Mouse (Mus musculus): ENCODE measurements around the gene Pon2. TPM values are rescaled to one million over a fixed set of nuclear protein-coding genes. Genes with fewer than 3 reads are reported as not detected.

The Pon2 gene
- polyA plus RNA-seq (2017; shearing (Covaris generic)), result 95.6 TPM

DNA sequence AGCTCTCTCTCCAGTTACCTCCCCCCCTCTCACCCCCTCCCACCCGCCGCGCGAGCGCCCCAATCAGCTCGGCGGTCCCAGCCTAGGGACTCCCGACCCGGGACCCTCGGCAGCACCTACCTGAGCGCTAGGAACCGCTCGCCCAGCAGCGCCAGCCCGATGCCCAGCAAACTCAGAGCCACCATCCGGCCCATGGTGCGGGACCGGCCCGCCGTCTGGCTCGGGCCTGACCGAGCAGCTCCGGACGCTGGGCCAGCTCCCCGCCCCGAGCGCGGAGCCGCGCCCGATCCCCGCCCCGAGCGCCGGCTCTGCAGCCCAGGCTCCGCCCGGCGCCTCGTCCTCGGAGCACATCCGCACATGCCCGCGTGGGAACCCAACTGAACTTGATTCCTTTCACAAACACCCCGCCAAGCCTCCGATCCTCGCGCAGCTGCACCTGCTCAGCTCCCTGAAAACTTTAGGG is at the start of gene Pon2:
Gene Pon2, minus strand, starts transcription at position 364 of the 463 bp plus-strand sequence.

DNA sequence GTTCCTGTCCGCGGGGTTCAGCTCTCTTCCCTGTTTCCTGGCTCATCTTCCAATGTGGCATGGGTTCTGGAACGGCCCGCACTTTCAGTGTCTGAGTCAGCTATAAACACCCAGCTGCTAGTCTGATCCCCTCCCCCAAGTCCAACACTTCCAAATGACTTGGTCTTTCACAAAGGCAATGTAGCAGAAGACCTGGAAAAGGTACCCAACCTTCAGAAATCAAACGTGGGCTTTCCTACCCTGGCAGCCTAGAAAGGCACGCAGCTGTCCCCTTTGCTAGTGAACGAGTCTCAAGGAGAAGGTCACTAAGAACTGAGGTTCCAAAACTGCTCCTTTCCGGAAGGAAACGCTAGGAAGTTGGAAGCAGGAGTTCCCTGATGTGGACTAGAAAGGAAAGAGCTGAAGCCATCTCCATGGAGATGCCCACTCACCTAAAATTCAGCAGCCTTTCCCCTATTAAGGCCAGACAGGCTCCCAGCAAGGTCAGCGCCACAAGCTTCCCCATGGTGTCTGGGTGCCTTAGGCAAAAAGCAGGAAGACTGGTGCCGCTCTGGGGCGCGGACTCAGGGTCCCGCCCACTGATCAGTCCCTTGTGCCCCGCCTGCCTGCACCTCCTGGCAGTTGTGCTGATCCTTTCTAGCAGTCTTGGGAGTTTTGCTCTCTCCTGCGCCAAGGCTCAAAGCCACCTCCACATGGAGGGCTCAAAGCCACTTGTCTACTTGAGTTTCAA is 42.4 kb downstream of the Pon2 start, which contains the start of gene Pon3:
Gene Pon3, minus strand, starts transcription at position 565 of the 730 bp plus-strand sequence.

Other genes with a start within 250 kb of the Pon2 start
- not detected for gene Pon1, start 104.5 kb downstream of the Pon2 start, polyA plus RNA-seq (2017; shearing (Covaris generic))
- 12.9 TPM for gene Pon3, start 42.2 kb downstream of the Pon2 start, polyA plus RNA-seq (2017; shearing (Covaris generic))
- gene Asb4, start 84.9 kb upstream of the Pon2 start, polyA plus RNA-seq (2017; shearing (Covaris generic)), result not detected
- not detected for gene Pdk4, start 197.9 kb upstream of the Pon2 start, polyA plus RNA-seq (2017; shearing (Covaris generic))

All from activated CD4-positive, CD25-positive, alpha-beta regulatory T cell, adult 9 weeks (primary cell).